Mouse (Mus musculus): ENCODE results near the gene Znrf1. TPM values are rescaled to one million over a fixed set of nuclear protein-coding genes. Genes with fewer than 3 reads are reported as not detected.

The Znrf1 gene
- polyA plus RNA-seq, 1 experiment from 2014 or later = 25.3 TPM

GRCm38 (mm10) chr8:111513446-111513845 lies 22.5 kb upstream of the Znrf1 start:
- peaks cover 11% of the 10 kb centered on the region for H3K36me3 ChIP-seq (replicated peaks)
- no peaks in the 10 kb centered on the region; the same call in 1 of the 2 replicates for H3K9me3 ChIP-seq
- no peaks in the 10 kb centered on the region for H3K27me3 ChIP-seq (ENCODE audit: poor library complexity, severe bottlenecking)
- no peak overlapping the region for H3K4me3 ChIP-seq
- no peak for DNase-seq (ENCODE audit: extremely low spot score, low spot score)
- H3K4me1 ChIP-seq = no peaks in the 10 kb centered on the region
- H3K27ac ChIP-seq = no peak overlapping the region
- WGBS = 83% methylated on average over 8 of the region's 8 CpGs

- 84% methylated on average over 7 of the region's 7 CpGs for WGBS
- Histone ChIP-seq H3K9me3 (no peaks in the 10 kb centered on the region; the same call in 1 of the 2 replicates), H3K4me3 (no peak overlapping the region), H3K27me3 (ENCODE audit: poor library complexity, severe bottlenecking) (no peaks in the 10 kb centered on the region), H3K36me3 (replicated peaks) (peaks cover 11% of the 10 kb centered on the region), H3K4me1 (peaks cover 10% of the 10 kb centered on the region), H3K27ac (no peak overlapping the region)
- no peak for DNase-seq (ENCODE audit: extremely low spot score, low spot score)
Measured at GRCm38 (mm10) chr8:111516451-111517035, 19.4 kb upstream of the Znrf1 start.

- 93% methylated on average over 2 of the region's 2 CpGs for WGBS
- no peaks in the 10 kb centered on the region; the same call in 1 of the 2 replicates for H3K9me3 ChIP-seq
- peaks cover 11% of the 10 kb centered on the region for H3K36me3 ChIP-seq (replicated peaks)
- H3K4me3 ChIP-seq = no peak overlapping the region
- no peaks in the 10 kb centered on the region for H3K27me3 ChIP-seq (ENCODE audit: poor library complexity, severe bottlenecking)
- H3K27ac ChIP-seq = no peak overlapping the region
- DNase-seq (ENCODE audit: extremely low spot score, low spot score) = no peak
- peaks cover 10% of the 10 kb centered on the region for H3K4me1 ChIP-seq
Measured at GRCm38 (mm10) chr8:111517466-111517865, 18.4 kb upstream of the Znrf1 start.

DNA sequence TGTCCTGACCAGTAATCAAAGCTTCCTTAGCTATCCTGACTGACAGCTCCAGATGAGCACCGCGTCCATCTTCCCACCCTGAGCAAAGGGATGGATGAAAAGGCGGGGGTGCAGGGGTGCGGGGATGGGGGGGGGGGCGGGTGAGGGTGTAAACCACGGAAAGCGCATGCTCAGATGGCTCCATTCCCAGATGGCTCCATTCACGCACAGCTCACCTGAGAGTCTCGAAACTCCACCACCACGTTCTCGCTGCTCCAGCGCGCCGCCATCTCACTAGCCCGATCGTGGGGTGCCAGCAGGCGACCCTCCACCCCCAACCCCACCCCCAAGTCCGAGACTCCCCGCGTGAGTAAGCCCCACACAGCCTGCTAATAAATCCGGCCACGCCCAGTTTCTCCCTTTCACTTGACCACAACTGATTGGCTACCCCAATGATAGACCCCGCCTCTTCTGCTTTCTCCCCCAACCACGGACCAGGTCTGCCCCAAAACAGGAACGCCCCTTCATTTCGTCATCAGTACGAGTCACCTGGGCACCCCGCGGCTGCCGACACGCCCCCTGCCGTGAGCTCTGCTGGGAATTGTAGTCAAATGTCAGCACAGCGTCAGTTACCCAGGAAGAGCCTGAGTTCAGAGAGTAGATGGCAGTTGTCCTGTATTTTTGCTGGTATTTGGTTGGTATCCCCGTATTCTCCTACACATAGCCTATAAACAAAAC lies 14.0 kb upstream of the Znrf1 start, which contains the start of gene Wdr59:
Wdr59 (minus strand) TSS at position 380 of the 717 bp plus-strand sequence.
- Histone ChIP-seq H3K36me3 (replicated peaks) (peaks cover 4% of the 10 kb centered on the region; the same call in 1 of the 2 replicates), H3K4me3 (peak within 1 kb of the TSS; percentile 84), H3K4me1 (peaks cover 10% of the 10 kb centered on the region), H3K27me3 (ENCODE audit: poor library complexity, severe bottlenecking) (no peaks in the 10 kb centered on the region), H3K27ac (peak within 1 kb of the TSS; percentile 88), H3K9me3 (no peaks in the 10 kb centered on the region; the same call in 1 of the 2 replicates)
- DNase-seq (ENCODE audit: extremely low spot score, low spot score) = peak; percentile 96
- WGBS = under 1% methylated on average over 34 of the region's 34 CpGs

GRCm38 (mm10) chr8:111526403-111527024 lies 9.4 kb upstream of the Znrf1 start:
- Histone ChIP-seq H3K4me1 (peaks cover under 1% of the 10 kb centered on the region), H3K27me3 (ENCODE audit: poor library complexity, severe bottlenecking) (no peaks in the 10 kb centered on the region), H3K4me3 (no peak overlapping the region), H3K27ac (no peak overlapping the region), H3K36me3 (replicated peaks) (no peaks in the 10 kb centered on the region), H3K9me3 (no peaks in the 10 kb centered on the region)
- DNase-seq (ENCODE audit: extremely low spot score, low spot score) = no peak
- WGBS = 84% methylated on average over 6 of the region's 6 CpGs

- Histone ChIP-seq H3K4me1 (no peaks in the 10 kb centered on the region), H3K27ac (no peak overlapping the region), H3K36me3 (replicated peaks) (no peaks in the 10 kb centered on the region), H3K4me3 (no peak overlapping the region), H3K27me3 (ENCODE audit: poor library complexity, severe bottlenecking) (no peaks in the 10 kb centered on the region), H3K9me3 (no peaks in the 10 kb centered on the region)
- DNase-seq (ENCODE audit: extremely low spot score, low spot score) = no peak
- 82% methylated on average over 8 of the region's 8 CpGs for WGBS
Measured at GRCm38 (mm10) chr8:111527149-111527548, 8.7 kb upstream of the Znrf1 start.

GRCm38 (mm10) chr8:111528071-111528470 lies 7.8 kb upstream of the Znrf1 start:
- no peaks in the 10 kb centered on the region for H3K27me3 ChIP-seq (ENCODE audit: poor library complexity, severe bottlenecking)

GRCm38 (mm10) chr8:111531191-111531590 lies 4.7 kb upstream of the Znrf1 start:
- no peak for DNase-seq (ENCODE audit: extremely low spot score, low spot score)
- 79% methylated on average over 12 of the region's 12 CpGs for WGBS

More at GRCm38 (mm10) chr8:111528071-111528470, 7.8 kb upstream of the Znrf1 start:
- Histone ChIP-seq H3K9me3 (no peaks in the 10 kb centered on the region), H3K27ac (no peak overlapping the region), H3K4me1 (no peaks in the 10 kb centered on the region), H3K4me3 (no peak overlapping the region), H3K36me3 (replicated peaks) (no peaks in the 10 kb centered on the region)
- 77% methylated on average over 5 of the region's 5 CpGs for WGBS
- no peak for DNase-seq (ENCODE audit: extremely low spot score, low spot score)

DNA sequence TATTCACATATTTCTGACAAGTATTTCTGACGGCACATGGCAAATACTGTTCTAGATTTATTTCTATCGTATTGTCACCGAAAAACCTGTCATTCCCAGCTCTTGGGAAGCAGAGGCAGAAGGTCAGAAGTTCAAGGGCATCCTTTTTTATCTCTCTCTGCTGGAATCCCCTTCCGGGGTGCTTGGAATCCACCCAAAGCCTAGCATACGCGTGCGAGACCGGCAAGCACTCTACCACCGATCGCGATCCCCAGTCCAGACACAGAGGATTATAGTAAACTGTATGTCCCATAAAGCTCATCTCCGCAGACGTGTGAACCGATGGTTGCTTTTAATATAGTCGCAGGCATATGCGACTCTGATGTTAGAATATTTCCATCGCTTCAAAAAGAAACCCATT lies 4.3 kb upstream of the Znrf1 start:
- no peak for DNase-seq (ENCODE audit: extremely low spot score, low spot score)
- Histone ChIP-seq H3K27ac (no peak overlapping the region), H3K9me3 (no peaks in the 10 kb centered on the region), H3K36me3 (replicated peaks) (no peaks in the 10 kb centered on the region), H3K4me3 (no peak overlapping the region), H3K27me3 (ENCODE audit: poor library complexity, severe bottlenecking) (no peaks in the 10 kb centered on the region), H3K4me1 (peaks cover 6% of the 10 kb centered on the region; the same call in 1 of the 2 replicates)
- 90% methylated on average over 17 of the region's 17 CpGs for WGBS

More at GRCm38 (mm10) chr8:111531191-111531590, 4.7 kb upstream of the Znrf1 start:
- Histone ChIP-seq H3K9me3 (no peaks in the 10 kb centered on the region), H3K27ac (no peak overlapping the region), H3K4me1 (peaks cover 6% of the 10 kb centered on the region; the same call in 1 of the 2 replicates), H3K27me3 (ENCODE audit: poor library complexity, severe bottlenecking) (no peaks in the 10 kb centered on the region), H3K4me3 (no peak overlapping the region), H3K36me3 (replicated peaks) (no peaks in the 10 kb centered on the region)

DNA sequence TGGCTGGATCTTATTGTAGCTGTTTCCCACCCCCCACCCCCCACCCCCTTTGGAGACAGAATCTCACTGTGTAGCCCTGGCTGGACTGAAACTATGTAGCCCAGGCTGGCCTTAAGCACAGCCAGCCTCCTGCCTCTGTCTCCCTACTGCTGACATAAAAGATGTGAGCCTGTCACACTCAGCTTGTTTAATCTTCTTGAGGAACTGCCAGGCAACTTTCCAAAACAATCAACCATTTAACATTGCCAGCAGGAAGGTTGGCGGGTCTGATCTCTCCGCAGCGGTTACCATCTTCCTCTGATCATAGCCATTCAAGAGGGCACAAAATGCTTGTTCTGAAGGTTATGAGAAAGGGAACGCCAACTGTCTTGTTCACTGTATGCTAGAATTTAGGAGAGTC lies 2.4 kb upstream of the Znrf1 start:
- Histone ChIP-seq H3K27ac (no peak overlapping the region), H3K36me3 (replicated peaks) (no peaks in the 10 kb centered on the region), H3K4me1 (peaks cover 19% of the 10 kb centered on the region), H3K4me3 (no peak overlapping the region), H3K27me3 (ENCODE audit: poor library complexity, severe bottlenecking) (no peaks in the 10 kb centered on the region), H3K9me3 (no peaks in the 10 kb centered on the region)
- 70% methylated on average over 4 of the region's 4 CpGs for WGBS
- no peak for DNase-seq (ENCODE audit: extremely low spot score, low spot score)

GRCm38 (mm10) chr8:111535491-111535890 lies 406 bp upstream of the Znrf1 start:
- WGBS = 46% methylated on average over 5 of the region's 5 CpGs
- peak overlapping the region; percentile 99; the same call in 1 of the 2 replicates for H3K27ac ChIP-seq
- H3K4me1 ChIP-seq = peaks cover 39% of the 10 kb centered on the region
- H3K36me3 ChIP-seq (replicated peaks) = peaks cover 7% of the 10 kb centered on the region; the same call in 1 of the 2 replicates
- peak overlapping the region; percentile 84 for H3K4me3 ChIP-seq
- DNase-seq (ENCODE audit: extremely low spot score, low spot score) = no peak
- H3K27me3 ChIP-seq (ENCODE audit: poor library complexity, severe bottlenecking) = no peaks in the 10 kb centered on the region
- no peaks in the 10 kb centered on the region for H3K9me3 ChIP-seq

DNA sequence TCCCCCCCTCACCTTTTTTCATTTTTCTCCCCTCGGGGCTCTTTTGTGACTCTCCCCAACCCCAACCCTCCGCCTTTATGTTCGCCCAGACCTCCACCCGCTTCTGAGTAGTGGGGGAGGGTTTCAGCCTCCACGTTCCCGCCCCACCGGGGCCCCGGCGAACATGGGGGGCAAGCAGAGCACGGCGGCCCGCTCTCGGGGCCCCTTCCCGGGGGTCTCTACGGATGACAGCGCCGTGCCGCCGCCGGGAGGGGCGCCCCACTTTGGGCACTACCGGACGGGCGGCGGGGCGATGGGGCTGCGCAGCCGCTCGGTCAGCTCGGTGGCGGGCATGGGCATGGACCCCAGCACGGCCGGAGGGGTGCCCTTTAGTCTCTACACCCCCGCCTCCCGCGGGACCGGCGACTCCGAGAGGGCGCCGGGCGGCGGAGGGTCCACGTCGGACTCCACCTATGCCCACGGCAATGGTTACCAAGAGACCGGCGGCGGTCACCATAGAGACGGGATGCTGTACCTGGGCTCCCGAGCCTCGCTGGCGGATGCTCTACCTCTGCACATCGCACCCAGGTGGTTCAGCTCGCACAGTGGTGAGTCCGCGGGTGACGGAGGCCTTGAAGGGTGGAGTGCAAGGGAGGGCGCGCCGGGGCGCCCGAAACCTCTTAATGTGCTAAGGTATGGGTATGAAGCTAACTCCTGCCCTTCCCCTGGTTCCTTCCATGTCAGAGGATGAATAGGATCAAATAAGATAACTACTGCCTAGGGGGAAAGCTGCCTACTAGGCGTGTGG lies 1.3 kb downstream of the Znrf1 start:
- Histone ChIP-seq H3K27me3 (ENCODE audit: poor library complexity, severe bottlenecking) (no peaks in the 10 kb centered on the region), H3K27ac (peak overlapping the region; percentile 99), H3K4me1 (peaks cover 48% of the 10 kb centered on the region), H3K36me3 (replicated peaks) (peaks cover 24% of the 10 kb centered on the region), H3K4me3 (peak overlapping the region; percentile 84), H3K9me3 (no peaks in the 10 kb centered on the region)
- DNase-seq (ENCODE audit: extremely low spot score, low spot score) = peak; percentile 37
- under 1% methylated on average over 61 of the region's 64 CpGs for WGBS

All from forebrain, embryonic 10.5 days (tissue).